Mouse (Mus musculus) testis, adult 10 weeks (tissue): ENCODE measurements around the gene Tmem253. TPM values are rescaled to one million over a fixed set of nuclear protein-coding genes. Genes with fewer than 3 reads are reported as not detected.

ENCODE experiments used
- polyA plus RNA-seq: library from polyadenylated mRNA; stranded (reverse); fragments of 350-450 nt; fragmentation: Illumina TruSeq; extraction: RNeasy Lipid Tissue Mini Kit (QIAGEN cat#74804); gene quantifications from one replicate; pipeline ENCODE4 v1.2.3, GENCODE M21; 2014; ENCODE audit warnings: low read depth, low replicate concordance

Tmem253 gene
- polyA plus RNA-seq = not detected

GRCm38 (mm10) chr14:52015445-52016100, at the start of gene Tmem253:
Gene Tmem253, plus strand, starts transcription at chr14:52015658.

GRCm38 (mm10) chr14:51984247-51985231, 30.9 kb upstream of the Tmem253 start, which contains the start of gene Arhgef40:
Gene Arhgef40, plus strand, starts transcription at chr14:51984719.

GRCm38 (mm10) chr14:52020486-52021137, 5.2 kb downstream of the Tmem253 start, which contains the start of gene Zfp219:
Gene Zfp219, minus strand, starts transcription at chr14:52020733.

GRCm38 (mm10) chr14:52042359-52042758, 26.9 kb downstream of the Tmem253 start, which contains the start of gene Olfr221:
Gene Olfr221, minus strand, starts transcription at chr14:52042459.

Other genes starting within 250 kb of the Tmem253 start
- gene Ang4, start 242.1 kb upstream of the Tmem253 start, polyA plus RNA-seq = 0.34 TPM
- 6.6 TPM for gene AY358078, start 215.6 kb upstream of the Tmem253 start, polyA plus RNA-seq
- gene Ear6, start 162.0 kb upstream of the Tmem253 start, polyA plus RNA-seq = not detected
- gene Mettl17, start 130.8 kb upstream of the Tmem253 start, polyA plus RNA-seq = 2.7 TPM
- 0.08 TPM for gene Slc39a2, start 122.8 kb upstream of the Tmem253 start, polyA plus RNA-seq
- 30.5 TPM for gene Ndrg2, start 101.5 kb upstream of the Tmem253 start, polyA plus RNA-seq
- 324 TPM for gene Tppp2, start 97.2 kb upstream of the Tmem253 start, polyA plus RNA-seq
- gene Rnase13, start 92.9 kb upstream of the Tmem253 start, polyA plus RNA-seq = not detected
- gene Arhgef40, start 30.9 kb upstream of the Tmem253 start, polyA plus RNA-seq = 1.4 TPM
- 3.2 TPM for gene Zfp219, start 5.1 kb downstream of the Tmem253 start, polyA plus RNA-seq
- 0.15 TPM for gene Olfr221, start 26.8 kb downstream of the Tmem253 start, polyA plus RNA-seq
- gene Hnrnpc, start 88.4 kb downstream of the Tmem253 start, polyA plus RNA-seq = 187 TPM
- 341 TPM for gene Rpgrip1, start 95.0 kb downstream of the Tmem253 start, polyA plus RNA-seq
- 67.2 TPM for gene Supt16, start 181.8 kb downstream of the Tmem253 start, polyA plus RNA-seq
- gene Chd8, start 242.1 kb downstream of the Tmem253 start, polyA plus RNA-seq = 86.5 TPM